Mouse (Mus musculus) hindbrain, embryonic 16.5 days (tissue): ENCODE results near the gene Atg3. TPM values are rescaled to one million over a fixed set of nuclear protein-coding genes. Genes with fewer than 3 reads are reported as not detected.

Experiments
- ATAC-seq: fragments of 200-750 bp; cut with Nextera tagmentation; 2 replicates; pipeline ENCODE4 v1.8.0; 2017; ENCODE audit warnings: moderate TSS enrichment, moderate library complexity
- H3K27ac ChIP-seq: fragments of 300-500 bp; sonication (generic); 2 replicates; pipeline ENCODE4 v1.5.1; 2014; ENCODE audit warnings: low read depth, mild to moderate bottlenecking, control low read depth, low read length, moderate library complexity
- H3K27me3 ChIP-seq: fragments of 300-500 bp; sonication (generic); replicated peaks from 2 replicates; pipeline ENCODE4 v1.6.1; 2014; ENCODE audit warnings: low read length; ENCODE audit not compliant: control insufficient read depth, insufficient read depth
- H3K36me3 ChIP-seq: fragments of 300-500 bp; sonication (generic); 2 replicates; pipeline ENCODE4 v1.6.1; 2014; ENCODE audit warnings: mild to moderate bottlenecking, low read length, moderate library complexity, mixed read lengths; ENCODE audit not compliant: control insufficient read depth, insufficient read depth
- H3K4me1 ChIP-seq: fragments of 300-500 bp; sonication (generic); 2 replicates; pipeline ENCODE4 v1.6.1; 2014; ENCODE audit warnings: low read depth, low read length; ENCODE audit not compliant: control insufficient read depth, insufficient read depth
- H3K4me2 ChIP-seq: fragments of 300-500 bp; sonication (generic); 2 replicates; pipeline ENCODE4 v1.6.1; 2014; ENCODE audit warnings: mild to moderate bottlenecking, low read length, control low read depth, moderate library complexity
- H3K4me3 ChIP-seq: fragments of 300-500 bp; sonication (generic); 2 replicates; pipeline ENCODE4 v1.5.1; 2014; ENCODE audit warnings: mild to moderate bottlenecking, low read length, control low read depth, moderate library complexity
- H3K9ac ChIP-seq: fragments of 300-500 bp; sonication (generic); 2 replicates; pipeline ENCODE4 v1.6.1; 2014; ENCODE audit warnings: low read depth, mild to moderate bottlenecking, control low read depth, low read length, moderate library complexity
- H3K9me3 ChIP-seq: fragments of 300-500 bp; sonication (generic); 2 replicates; pipeline ENCODE4 v1.6.1; 2014; ENCODE audit warnings: mild to moderate bottlenecking, low read length, moderate library complexity; ENCODE audit not compliant: control insufficient read depth
- WGBS: fragments of 180-500 bp; shearing (Covaris S2); extraction: QIAGEN DNeasy Blood & Tissue Kit; methylation state at CpG from one replicate; pipeline ENCODE4 v1.1.7; 2014; 5-methylcytosine and 5-hydroxymethylcytosine counted together
- polyA plus RNA-seq: library from polyadenylated mRNA; unstranded; fragments of >200 nt; fragmentation: Nextera tagmentation; extraction: Ambion mirVana; gene quantifications from 2 replicates; pipeline ENCODE4 v1.2.1, GENCODE M21; 2015

Atg3 gene
- polyA plus RNA-seq = 49.4 and 54.9 TPM in 2 replicates

- WGBS = under 1% methylated on average over 47 of the region's 64 CpGs
Measured at GRCm38 (mm10) chr16:45158522-45159388, at the start of gene Atg3, which contains the start of gene Slc35a5. Gene Atg3 (plus strand): TSS chr16:45158785. Gene Slc35a5 (minus strand): TSS chr16:45158706.

GRCm38 (mm10) chr16:45110498-45110897, 48.1 kb upstream of the Atg3 start:
- no peak for ATAC-seq
- 73% methylated on average over 4 of the region's 4 CpGs for WGBS
- no peak overlapping the region for H3K4me3 ChIP-seq

More at GRCm38 (mm10) chr16:45158522-45159388, at the start of gene Atg3, which contains the start of gene Slc35a5:
- Histone ChIP-seq H3K4me1 (peaks cover 18% of the 10 kb centered on the region), H3K36me3 (no peaks in the 10 kb centered on the region; the same call in 1 of the 2 replicates), H3K9ac (peak within 1 kb of the TSS; percentile 87), H3K27ac (peak within 1 kb of the TSS; percentile 92), H3K4me2 (peak within 1 kb of the TSS; percentile 83), H3K4me3 (peak within 1 kb of the TSS; percentile 78), H3K9me3 (no peaks in the 10 kb centered on the region), H3K27me3 (no peaks in the 10 kb centered on the region)
- ATAC-seq = peak; percentile 98

DNA sequence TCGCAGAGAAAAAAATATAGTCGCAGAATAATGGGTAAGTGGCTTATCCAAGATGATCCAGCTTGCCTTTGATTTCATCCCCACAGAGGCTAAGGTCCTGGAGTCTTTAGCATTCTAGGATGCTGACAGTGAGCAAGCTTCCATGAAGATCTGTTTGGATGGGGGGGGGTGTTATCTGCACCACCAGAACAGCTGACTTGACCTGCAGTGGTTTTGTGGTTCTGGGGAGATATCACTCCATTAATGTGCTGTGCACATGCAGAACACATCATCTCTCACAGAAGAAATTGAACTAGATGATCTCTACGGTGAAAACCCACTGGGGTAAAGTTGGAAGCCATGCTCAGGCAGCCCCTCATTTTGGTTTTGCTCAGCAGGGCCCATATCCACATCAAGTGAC, 41.4 kb upstream of the Atg3 start:
- Histone ChIP-seq H3K9me3 (no peaks in the 10 kb centered on the region), H3K27me3 (no peaks in the 10 kb centered on the region), H3K4me2 (no peak overlapping the region), H3K36me3 (no peaks in the 10 kb centered on the region), H3K4me3 (no peak overlapping the region), H3K4me1 (no peaks in the 10 kb centered on the region), H3K27ac (no peak overlapping the region), H3K9ac (no peak overlapping the region)
- WGBS = 97% methylated on average over 3 of the region's 3 CpGs
- no peak for ATAC-seq

More at GRCm38 (mm10) chr16:45110498-45110897, 48.1 kb upstream of the Atg3 start:
- H3K9me3 ChIP-seq = no peaks in the 10 kb centered on the region
- no peaks in the 10 kb centered on the region for H3K27me3 ChIP-seq
- H3K4me2 ChIP-seq = no peak overlapping the region
- H3K4me1 ChIP-seq = no peaks in the 10 kb centered on the region
- H3K36me3 ChIP-seq = no peaks in the 10 kb centered on the region
- H3K9ac ChIP-seq = no peak overlapping the region
- no peak overlapping the region for H3K27ac ChIP-seq

GRCm38 (mm10) chr16:45118760-45119159, 39.8 kb upstream of the Atg3 start:
- H3K27me3 ChIP-seq = no peaks in the 10 kb centered on the region
- no peaks in the 10 kb centered on the region for H3K4me1 ChIP-seq
- no peak for ATAC-seq
- no peak overlapping the region for H3K4me3 ChIP-seq
- H3K9me3 ChIP-seq = no peaks in the 10 kb centered on the region
- H3K36me3 ChIP-seq = no peaks in the 10 kb centered on the region
- H3K27ac ChIP-seq = no peak overlapping the region
- WGBS = 90% methylated on average over 3 of the region's 3 CpGs
- H3K9ac ChIP-seq = no peak overlapping the region
- no peak overlapping the region for H3K4me2 ChIP-seq

DNA sequence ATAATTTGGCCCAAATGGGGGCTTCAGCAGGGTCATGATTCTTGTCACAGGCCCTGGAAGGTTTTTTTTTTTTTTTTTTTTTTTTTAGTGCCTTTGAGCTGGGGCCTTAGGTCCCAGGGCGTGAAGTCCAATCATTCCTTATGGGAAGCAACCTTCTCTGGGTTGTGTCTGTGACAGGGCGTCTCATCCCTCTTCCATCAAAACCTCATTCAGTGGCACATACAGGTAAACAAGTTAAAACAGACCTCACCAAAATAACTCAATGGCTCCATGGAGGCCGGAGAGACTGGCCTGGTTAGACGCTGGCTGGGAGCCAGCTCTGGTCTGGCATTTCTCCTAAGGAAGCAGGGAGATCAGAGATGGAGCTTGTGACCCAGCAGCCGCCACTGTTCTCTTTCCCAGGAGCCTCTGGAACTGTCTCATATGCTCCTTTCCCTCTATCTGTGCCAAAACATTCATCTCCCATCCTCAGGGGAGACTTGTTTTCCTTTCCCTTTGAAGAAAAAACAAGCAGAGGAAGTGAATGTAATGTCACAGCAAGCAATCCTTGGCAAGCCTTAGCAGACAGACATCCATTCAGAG, 37.6 kb upstream of the Atg3 start:
- no peaks in the 10 kb centered on the region for H3K27me3 ChIP-seq
- no peaks in the 10 kb centered on the region for H3K4me1 ChIP-seq
- ATAC-seq = peak; percentile 72
- no peaks in the 10 kb centered on the region for H3K36me3 ChIP-seq
- WGBS = 62% methylated on average over 5 of the region's 5 CpGs
- H3K9me3 ChIP-seq = no peaks in the 10 kb centered on the region
- H3K4me2 ChIP-seq = no peak overlapping the region
- H3K27ac ChIP-seq = no peak overlapping the region
- no peak overlapping the region for H3K9ac ChIP-seq
- no peak overlapping the region for H3K4me3 ChIP-seq

- Histone ChIP-seq H3K4me1 (no peaks in the 10 kb centered on the region), H3K4me2 (no peak overlapping the region), H3K27ac (no peak overlapping the region), H3K27me3 (no peaks in the 10 kb centered on the region), H3K9me3 (no peaks in the 10 kb centered on the region), H3K9ac (no peak overlapping the region), H3K36me3 (no peaks in the 10 kb centered on the region), H3K4me3 (no peak overlapping the region)
- WGBS = 68% methylated on average over 5 of the region's 5 CpGs
- no peak for ATAC-seq
Measured at GRCm38 (mm10) chr16:45122571-45122970, 36.0 kb upstream of the Atg3 start.

DNA sequence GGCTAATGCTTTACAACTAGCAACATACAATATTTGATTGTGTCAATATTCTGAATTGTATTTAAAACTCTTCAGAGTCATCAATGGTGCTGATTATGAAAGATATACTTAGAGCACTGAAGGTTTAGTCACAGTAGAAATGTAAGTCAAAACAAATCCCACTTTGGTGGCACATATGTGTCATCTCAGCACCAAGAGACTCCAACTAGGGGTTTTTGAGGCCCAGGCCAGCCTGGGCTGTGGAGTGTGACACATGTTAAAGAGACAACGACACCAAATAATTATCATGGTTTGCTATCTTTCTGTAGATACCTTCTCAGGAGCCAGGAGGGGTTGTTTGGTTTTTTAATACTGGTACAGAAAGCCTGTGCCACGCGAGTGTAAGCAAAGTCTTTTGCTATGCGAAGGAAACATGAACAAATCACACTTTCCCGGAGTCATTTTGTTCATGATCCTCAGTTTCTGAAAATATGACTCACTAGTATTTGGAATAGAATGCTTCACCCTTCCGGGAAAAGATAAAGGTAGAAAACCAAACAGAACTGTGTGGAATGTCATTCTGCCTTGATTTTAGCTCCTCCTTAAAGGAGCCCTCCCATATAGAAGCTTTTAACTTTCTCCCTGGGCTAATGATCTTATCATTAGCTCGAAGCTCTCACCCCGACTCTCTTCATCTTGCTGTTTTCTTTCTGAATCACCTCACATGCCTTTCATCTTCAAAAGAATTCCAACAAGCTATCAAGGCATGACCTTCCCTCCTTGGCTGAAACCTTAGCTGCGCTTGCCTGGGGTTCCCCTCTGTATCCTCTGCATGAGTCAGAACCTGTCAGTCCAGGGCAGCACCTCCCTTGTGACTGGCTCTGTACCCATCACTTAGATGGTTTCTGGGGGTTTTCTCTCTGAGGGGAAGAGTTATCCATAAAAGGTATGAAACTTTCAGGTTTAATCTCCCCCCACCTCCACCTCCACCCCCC, 34.1 kb upstream of the Atg3 start:
- Histone ChIP-seq H3K27ac (no peak overlapping the region), H3K4me3 (no peak overlapping the region), H3K36me3 (no peaks in the 10 kb centered on the region), H3K4me2 (no peak overlapping the region), H3K9me3 (no peaks in the 10 kb centered on the region), H3K27me3 (no peaks in the 10 kb centered on the region), H3K9ac (no peak overlapping the region), H3K4me1 (no peaks in the 10 kb centered on the region)
- ATAC-seq = no peak
- WGBS = 79% methylated on average over 9 of the region's 9 CpGs

GRCm38 (mm10) chr16:45127936-45128710, 30.5 kb upstream of the Atg3 start:
- H3K4me3 ChIP-seq = no peak overlapping the region
- H3K4me2 ChIP-seq = no peak overlapping the region
- 78% methylated on average over 2 of the region's 2 CpGs for WGBS
- H3K9me3 ChIP-seq = no peaks in the 10 kb centered on the region
- H3K27me3 ChIP-seq = no peaks in the 10 kb centered on the region
- no peak for ATAC-seq
- no peak overlapping the region for H3K27ac ChIP-seq
- no peak overlapping the region for H3K9ac ChIP-seq
- H3K4me1 ChIP-seq = no peaks in the 10 kb centered on the region
- no peaks in the 10 kb centered on the region for H3K36me3 ChIP-seq
